Mouse (Mus musculus) neutrophil, adult 65 days (primary cell): Measurements from ENCODE around the gene Cc2d2a. TPM values are rescaled to one million over a fixed set of nuclear protein-coding genes. Genes with fewer than 3 reads are reported as not detected.

Experiments
- total RNA-seq: library from RNA; stranded (reverse); gene quantifications from 2 replicates; pipeline ENCODE4 v1.2.4, GENCODE M21; 2023

Cc2d2a gene
- total RNA-seq, result 0.07 and 0.54 TPM in 2 replicates

GRCm38 (mm10) chr5:43661997-43662961 lies at the start of gene Cc2d2a:
Gene Cc2d2a, plus strand, starts transcription at chr5:43662346.

Other genes starting within 250 kb of the Cc2d2a start
- not detected in 2 replicates for gene C1qtnf7, start 146.8 kb upstream of the Cc2d2a start, total RNA-seq
- 103 and 106 TPM in 2 replicates for gene Bst1, start 156.5 kb downstream of the Cc2d2a start, total RNA-seq
- gene Fbxl5, start 159.3 kb downstream of the Cc2d2a start, total RNA-seq, result 311 and 388 TPM in 2 replicates
- 0.69 and 1.2 TPM in 2 replicates for gene Cd38, start 206.2 kb downstream of the Cc2d2a start, total RNA-seq